Mouse (Mus musculus): ENCODE measurements around the gene Pycr1. TPM values are rescaled to one million over a fixed set of nuclear protein-coding genes. Genes with fewer than 3 reads are reported as not detected.
A peak's percentile ranks its signal among the peaks of the same experiment; 100 is the strongest.

Pycr1 gene
- polyA plus RNA-seq, 1 experiment, result 41.7 TPM

GRCm38 (mm10) chr11:120651872-120652271, 8.3 kb upstream of the Pycr1 start:
- TF ChIP-seq POLR2A (IDR thresholded peaks at IDR 0.05; ENCODE audit: insufficient read depth, low read length), result no peak
- TF ChIP-seq CTCF (IDR thresholded peaks at IDR 0.05; ENCODE audit: low read depth, low read length), result peak; percentile 46

DNA sequence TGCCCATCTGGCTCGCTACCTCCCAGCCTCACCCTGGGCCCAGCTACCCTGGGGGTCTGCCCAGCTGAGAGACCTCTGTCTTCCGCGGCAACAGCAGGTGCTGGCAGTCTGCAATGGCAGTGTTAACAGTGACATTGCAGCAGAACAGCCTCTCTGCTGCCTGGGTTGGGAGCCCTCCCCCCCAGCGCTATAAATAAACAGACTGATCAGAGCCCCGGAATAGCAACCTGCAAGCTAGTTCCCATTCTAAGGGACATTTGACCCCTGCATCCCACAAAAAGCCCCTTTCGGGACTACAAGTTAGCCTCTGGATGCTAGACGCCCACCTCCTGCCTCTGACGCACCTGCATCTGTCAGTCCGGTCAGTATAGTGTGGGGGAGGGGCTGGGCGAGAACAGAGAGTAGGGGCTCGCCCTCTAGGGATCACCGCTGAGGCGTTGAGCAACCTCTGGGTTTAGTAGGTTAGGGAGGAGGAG, 4.5 kb upstream of the Pycr1 start, which contains the start of gene Myadml2:
Gene Myadml2 (minus strand): TSS at position 158 of the 476 bp plus-strand sequence.
- H3K27ac ChIP-seq (ENCODE audit: insufficient read depth, low read length), result no peak within 1 kb of the TSS

More at GRCm38 (mm10) chr11:120651872-120652271, 8.3 kb upstream of the Pycr1 start:
- Histone ChIP-seq H3K9me3 (replicated peaks; ENCODE audit: control insufficient read depth, insufficient read depth, low read length, poor library complexity, severe bottlenecking) (no peaks in the 10 kb centered on the region), H3K4me1 (ENCODE audit: control insufficient read depth, insufficient read depth, low read length) (no peaks in the 10 kb centered on the region), H3K27ac (ENCODE audit: insufficient read depth, low read length) (no peak overlapping the region), H3K27me3 (ENCODE audit: control insufficient read depth, insufficient read depth, low read length, poor library complexity, severe bottlenecking) (no peaks in the 10 kb centered on the region), H3K36me3 (ENCODE audit: control insufficient read depth, insufficient read depth, low read length, poor library complexity, severe bottlenecking) (no peaks in the 10 kb centered on the region), H3K9ac (ENCODE audit: low read depth, poor library complexity, severe bottlenecking) (no peak overlapping the region), H3K4me3 (ENCODE audit: low read depth, low read length) (no peak overlapping the region)

DNA sequence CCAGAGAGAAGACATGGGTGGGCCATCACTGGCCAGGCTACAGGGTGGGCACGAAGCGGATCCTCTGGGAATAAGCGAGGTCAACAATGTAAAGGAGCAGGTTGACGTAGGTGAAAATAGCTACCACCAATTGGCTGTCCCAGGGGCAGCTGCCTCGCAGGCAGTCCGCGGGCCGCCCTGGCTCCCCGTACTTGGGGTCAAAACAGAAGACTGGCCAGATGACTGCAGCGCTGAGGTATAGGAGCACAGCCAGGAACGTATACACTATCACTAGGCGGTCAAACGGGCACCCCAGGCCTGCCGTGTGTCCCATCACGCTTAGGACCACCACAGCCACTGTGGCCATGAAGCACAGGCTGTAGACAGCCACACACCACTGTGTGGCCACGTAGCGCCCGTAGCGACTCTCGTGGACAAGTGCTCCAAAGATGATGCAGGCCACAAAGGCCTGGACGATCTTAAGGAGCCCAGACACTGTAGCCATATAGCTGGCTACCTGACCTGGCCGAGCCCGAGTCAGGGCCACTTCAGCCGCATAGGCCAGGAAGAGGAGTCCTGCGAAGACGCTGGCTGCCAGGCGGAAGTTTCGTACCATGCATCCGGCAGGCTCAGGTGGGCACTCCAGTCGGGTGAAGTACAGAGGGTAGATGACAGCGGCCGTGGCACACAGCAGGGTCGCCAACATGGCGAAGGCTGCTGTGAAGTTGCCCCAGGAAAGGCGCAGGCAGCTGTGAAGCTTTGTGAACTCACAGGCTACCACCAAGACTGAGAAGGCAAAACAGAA, 3.7 kb upstream of the Pycr1 start:
- Histone ChIP-seq H3K9me3 (replicated peaks; ENCODE audit: control insufficient read depth, insufficient read depth, low read length, poor library complexity, severe bottlenecking) (no peaks in the 10 kb centered on the region), H3K4me1 (ENCODE audit: control insufficient read depth, insufficient read depth, low read length) (peaks cover 4% of the 10 kb centered on the region), H3K27ac (ENCODE audit: insufficient read depth, low read length) (no peak overlapping the region), H3K36me3 (ENCODE audit: control insufficient read depth, insufficient read depth, low read length, poor library complexity, severe bottlenecking) (no peaks in the 10 kb centered on the region), H3K9ac (ENCODE audit: low read depth, poor library complexity, severe bottlenecking) (no peak overlapping the region), H3K27me3 (ENCODE audit: control insufficient read depth, insufficient read depth, low read length, poor library complexity, severe bottlenecking) (no peaks in the 10 kb centered on the region), H3K4me3 (ENCODE audit: low read depth, low read length) (peak overlapping the region; percentile 53)
- TF ChIP-seq CTCF (IDR thresholded peaks at IDR 0.05; ENCODE audit: low read depth, low read length) (no peak), POLR2A (IDR thresholded peaks at IDR 0.05; ENCODE audit: insufficient read depth, low read length) (no peak), EP300 (IDR thresholded peaks at IDR 0.05; ENCODE audit: insufficient read depth, low read depth, low read length) (no peak)

More for the DNA sequence above, 4.5 kb upstream of the Pycr1 start, which contains the start of gene Myadml2:
- H3K4me1 ChIP-seq (ENCODE audit: control insufficient read depth, insufficient read depth, low read length), result no peaks in the 10 kb centered on the region
- TF ChIP-seq POLR2A (IDR thresholded peaks at IDR 0.05; ENCODE audit: insufficient read depth, low read length) (no peak), CTCF (IDR thresholded peaks at IDR 0.05; ENCODE audit: low read depth, low read length) (no peak), EP300 (IDR thresholded peaks at IDR 0.05; ENCODE audit: insufficient read depth, low read depth, low read length) (peak; percentile 68; the same call in 1 of the 2 replicates)
- no peaks in the 10 kb centered on the region for H3K27me3 ChIP-seq (ENCODE audit: control insufficient read depth, insufficient read depth, low read length, poor library complexity, severe bottlenecking)
- H3K4me3 ChIP-seq (ENCODE audit: low read depth, low read length), result peak within 1 kb of the TSS; percentile 53
- H3K36me3 ChIP-seq (ENCODE audit: control insufficient read depth, insufficient read depth, low read length, poor library complexity, severe bottlenecking), result no peaks in the 10 kb centered on the region
- H3K9me3 ChIP-seq (replicated peaks; ENCODE audit: control insufficient read depth, insufficient read depth, low read length, poor library complexity, severe bottlenecking), result no peaks in the 10 kb centered on the region
- no peak within 1 kb of the TSS for H3K9ac ChIP-seq (ENCODE audit: low read depth, poor library complexity, severe bottlenecking)

GRCm38 (mm10) chr11:120642939-120643600, 499 bp downstream of the Pycr1 start:
- peak overlapping the region; percentile 69 for H3K4me3 ChIP-seq (ENCODE audit: low read depth, low read length)
- TF ChIP-seq EP300 (IDR thresholded peaks at IDR 0.05; ENCODE audit: insufficient read depth, low read depth, low read length) (no peak), POLR2A (IDR thresholded peaks at IDR 0.05; ENCODE audit: insufficient read depth, low read length) (no peak), CTCF (IDR thresholded peaks at IDR 0.05; ENCODE audit: low read depth, low read length) (no peak)
- H3K27me3 ChIP-seq (ENCODE audit: control insufficient read depth, insufficient read depth, low read length, poor library complexity, severe bottlenecking), result no peaks in the 10 kb centered on the region
- H3K36me3 ChIP-seq (ENCODE audit: control insufficient read depth, insufficient read depth, low read length, poor library complexity, severe bottlenecking), result no peaks in the 10 kb centered on the region
- H3K9ac ChIP-seq (ENCODE audit: low read depth, poor library complexity, severe bottlenecking), result peak overlapping the region; percentile 68
- no peaks in the 10 kb centered on the region for H3K9me3 ChIP-seq (replicated peaks; ENCODE audit: control insufficient read depth, insufficient read depth, low read length, poor library complexity, severe bottlenecking)
- no peak overlapping the region for H3K27ac ChIP-seq (ENCODE audit: insufficient read depth, low read length)
- H3K4me1 ChIP-seq (ENCODE audit: control insufficient read depth, insufficient read depth, low read length), result peaks cover 9% of the 10 kb centered on the region

DNA sequence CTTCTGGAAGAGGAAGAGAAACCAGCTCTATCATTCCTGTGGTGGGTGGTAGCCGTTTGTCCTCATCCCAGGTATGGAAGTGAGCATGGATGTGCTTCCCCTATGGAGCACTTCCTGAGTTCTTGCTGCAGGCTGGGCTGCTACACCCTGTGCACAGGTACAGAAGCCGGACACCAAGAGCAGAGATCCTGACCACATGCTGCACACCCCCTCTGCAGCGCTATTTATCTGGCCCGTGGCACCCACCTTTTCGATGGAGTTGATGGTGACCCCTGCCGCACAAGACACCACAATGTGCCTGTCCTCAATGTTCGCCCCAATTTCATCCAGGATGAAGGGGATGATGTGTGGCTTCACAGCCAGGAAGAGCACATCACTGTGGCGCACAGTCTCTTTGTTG, 1.7 kb downstream of the Pycr1 start:
- TF ChIP-seq POLR2A (IDR thresholded peaks at IDR 0.05; ENCODE audit: insufficient read depth, low read length), result no peak
- no peak for TF ChIP-seq EP300 (IDR thresholded peaks at IDR 0.05; ENCODE audit: insufficient read depth, low read depth, low read length)
- TF ChIP-seq CTCF (IDR thresholded peaks at IDR 0.05; ENCODE audit: low read depth, low read length), result no peak
- no peak overlapping the region for H3K27ac ChIP-seq (ENCODE audit: insufficient read depth, low read length)
- no peaks in the 10 kb centered on the region for H3K36me3 ChIP-seq (ENCODE audit: control insufficient read depth, insufficient read depth, low read length, poor library complexity, severe bottlenecking)
- peaks cover 9% of the 10 kb centered on the region for H3K4me1 ChIP-seq (ENCODE audit: control insufficient read depth, insufficient read depth, low read length)
- H3K9ac ChIP-seq (ENCODE audit: low read depth, poor library complexity, severe bottlenecking), result no peak overlapping the region
- no peaks in the 10 kb centered on the region for H3K9me3 ChIP-seq (replicated peaks; ENCODE audit: control insufficient read depth, insufficient read depth, low read length, poor library complexity, severe bottlenecking)
- H3K4me3 ChIP-seq (ENCODE audit: low read depth, low read length), result no peak overlapping the region
- H3K27me3 ChIP-seq (ENCODE audit: control insufficient read depth, insufficient read depth, low read length, poor library complexity, severe bottlenecking), result no peaks in the 10 kb centered on the region

Data from ES-Bruce4 (cell line).